12 mouse cellular contexts compared by ENCODE assay signal in genomic region chr11:53491954-53492401, GRCm38 (mm10). TPM values are rescaled to one million over a fixed set of nuclear protein-coding genes. Genes with fewer than 3 reads are reported as not detected.
DNase-seq lines count a peak whose midpoint lies in the region; ATAC-seq and TF ChIP-seq lines count a peak whose summit lies in the region.
"Had no signal": no experiment of that assay in that cellular context is flagged by ENCODE, and none has a peak within 500 bp of the region (broad histone marks: within the 10 kb centered on the region; RNA-seq: fewer than 3 reads in every experiment).

No protein-coding gene starts in this region.

- H3K36me3 ChIP-seq in intestine, postnatal 0 days (ENCODE audit: control insufficient read depth, insufficient read depth) = no peaks in the 10 kb centered on the region
- H3K36me3 ChIP-seq: embryonic facial prominence, embryonic 15.5 days; kidney, embryonic 15.5 days; lung, embryonic 15.5 days had no signal

- 0 out of 2 replicates have a peak, but pooled peaks have one; percentile 33 for ATAC-seq in intestine, postnatal 0 days
- ATAC-seq in cerebellum, adult (ENCODE audit: insufficient number of reproducible peaks, low FRiP score, low TSS enrichment) = no peak

- peak; percentile 46 to 59 for DNase-seq in cerebellum, postnatal 10 days
- no peak for DNase-seq in cerebellum, adult 9-10 months
- peak; percentile 38 for DNase-seq in MN1 (ENCODE audit: low spot score)
- peak; percentile 55 to 81 for DNase-seq in heart, adult 18-20 months
- DNase-seq in urinary bladder, postnatal 25 days (ENCODE audit: low spot score) = no peak
- DNase-seq in cerebellum, adult 11 months = no peak
- DNase-seq: right cerebral cortex, postnatal 4 days had no signal

- H3K4me1 ChIP-seq in intestine, postnatal 0 days (replicated peaks; ENCODE audit: control insufficient read depth, insufficient read depth, low read length) = no peaks in the 10 kb centered on the region

- no peaks in the 10 kb centered on the region for H3K27me3 ChIP-seq in intestine, postnatal 0 days (replicated peaks; ENCODE audit: control insufficient read depth, insufficient read depth, low read length)

- H3K4me2 ChIP-seq in intestine, postnatal 0 days (replicated peaks; ENCODE audit: low read depth) = no peak overlapping the region
- H3K4me2 ChIP-seq: embryonic facial prominence, embryonic 15.5 days; kidney, embryonic 15.5 days; lung, embryonic 15.5 days had no signal

- no peak overlapping the region for H3K27ac ChIP-seq in intestine, postnatal 0 days (ENCODE audit: low read depth, low read length)
- H3K27ac ChIP-seq: embryonic facial prominence, embryonic 15.5 days; kidney, embryonic 15.5 days; lung, embryonic 15.5 days had no signal

- H3K9ac ChIP-seq in intestine, postnatal 0 days (ENCODE audit: low read depth, low read length) = no peak overlapping the region
- H3K9ac ChIP-seq: embryonic facial prominence, embryonic 15.5 days; kidney, embryonic 15.5 days; lung, embryonic 15.5 days had no signal

- no peaks in the 10 kb centered on the region for H3K9me3 ChIP-seq in intestine, postnatal 0 days (ENCODE audit: control insufficient read depth)
- H3K9me3 ChIP-seq: embryonic facial prominence, embryonic 15.5 days; kidney, embryonic 15.5 days; lung, embryonic 15.5 days had no signal

- TF ChIP-seq CTCF in intestine, postnatal 0 days (IDR thresholded peaks at IDR 0.05; ENCODE audit: low read depth) = no peak

- WGBS in intestine, postnatal 0 days = 32% methylated on average over 8 of the region's 8 CpGs

- H3K4me3 ChIP-seq in intestine, postnatal 0 days (ENCODE audit: low read depth, low read length) = no peak overlapping the region
- H3K4me3 ChIP-seq: embryonic facial prominence, embryonic 15.5 days; kidney, embryonic 15.5 days; lung, embryonic 15.5 days had no signal

RNA-seq across cellular contexts. Expression of gene Sowaha, which starts 11.9 kb away (rescaled TPM):
- total RNA-seq in heart, adult 18-20 months (2021) = under 1 TPM; 0.28 to 0.30 TPM
- polyA plus RNA-seq in intestine, postnatal 0 days (2015; fragmentation: Nextera tagmentation; extraction: Ambion mirVana) = 1.1 and 1.5 TPM in 2 replicates

RNA-seq across cellular contexts. Expression of gene Gm9945, which starts 12.0 kb away (rescaled TPM):
- not detected for total RNA-seq in heart, adult 18-20 months (2021)
- not detected in 2 replicates for polyA plus RNA-seq in intestine, postnatal 0 days (2015; fragmentation: Nextera tagmentation; extraction: Ambion mirVana)
- polyA plus RNA-seq: embryonic facial prominence, embryonic 15.5 days; kidney, embryonic 15.5 days; lung, embryonic 15.5 days had no signal

RNA-seq across cellular contexts. Expression of gene Gm9837, which starts 21.7 kb away (rescaled TPM):
- total RNA-seq in heart, adult 18-20 months (2021) = not detected
- polyA plus RNA-seq in intestine, postnatal 0 days (2015; fragmentation: Nextera tagmentation; extraction: Ambion mirVana) = not detected in 2 replicates
- polyA plus RNA-seq: embryonic facial prominence, embryonic 15.5 days; kidney, embryonic 15.5 days; lung, embryonic 15.5 days had no signal

RNA-seq across cellular contexts. Expression of gene Sept8, which starts 27.1 kb away (rescaled TPM):
- total RNA-seq in heart, adult 18-20 months (2021) = 10 to 100 TPM; 24.7 to 24.8 TPM
- 10.0 and 10.5 TPM in 2 replicates for polyA plus RNA-seq in intestine, postnatal 0 days (2015; fragmentation: Nextera tagmentation; extraction: Ambion mirVana)

RNA-seq across cellular contexts. Expression of gene Shroom1, which starts 35.0 kb away (rescaled TPM):
- total RNA-seq in heart, adult 18-20 months (2021) = under 1 TPM; 0.30 to 0.57 TPM
- 3.0 and 3.7 TPM in 2 replicates for polyA plus RNA-seq in intestine, postnatal 0 days (2015; fragmentation: Nextera tagmentation; extraction: Ambion mirVana)

Comparison
In these comparisons a context has a peak if more than half of its experiments do, and no peak if none do; other contexts are left out.
1. DNase-seq: peak in cerebellum, postnatal 10 days (2 of 2), MN1 (single experiment) and heart, adult 18-20 months (2 of 2); none in cerebellum, adult 9-10 months (single experiment), urinary bladder, postnatal 25 days (single experiment) and cerebellum, adult 11 months (single experiment).